In the genomic region with DNA sequence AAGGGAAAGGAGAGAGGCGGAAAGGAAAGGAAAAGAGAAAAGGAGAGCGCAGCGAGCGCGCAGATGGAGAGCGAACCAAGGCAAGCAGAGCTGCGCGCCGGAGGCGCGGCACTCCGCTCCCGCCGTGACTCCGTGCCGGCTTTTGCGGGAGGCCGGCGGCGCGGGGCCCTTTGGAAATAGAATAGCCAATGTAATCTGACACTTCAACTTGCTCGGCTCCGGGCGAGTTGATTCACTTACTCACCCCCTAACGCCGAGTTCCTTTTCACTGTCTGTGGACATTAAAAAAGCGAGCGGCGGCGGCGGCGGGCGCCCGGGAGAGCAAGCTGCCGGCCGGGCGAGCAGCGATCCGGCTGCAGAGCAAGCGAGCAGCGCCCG, we compare ENCODE assay signal across 8 mouse cellular contexts. TPM values are rescaled to one million over a fixed set of nuclear protein-coding genes. Genes with fewer than 3 reads are reported as not detected.
DNase-seq lines count a peak whose midpoint lies in the region; ATAC-seq and TF ChIP-seq lines count a peak whose summit lies in the region.

Gene Zmiz1, plus strand, starts transcription at position 170 of the 378 bp plus-strand sequence.

- under 1% methylated on average over 42 of the region's 42 CpGs for WGBS in forebrain, embryonic 12.5 days
- WGBS in heart, postnatal 0 days: under 1% methylated on average over 41 of the region's 42 CpGs
- WGBS in liver, embryonic 15.5 days (ENCODE audit: insufficient replicate concordance): under 1% methylated on average over 42 of the region's 42 CpGs
- WGBS in neural tube, embryonic 11.5 days: under 1% methylated on average over 39 of the region's 42 CpGs
- under 1% methylated on average over 34 of the region's 42 CpGs for WGBS in stomach, postnatal 0 days

- peak within 1 kb of the TSS; percentile 86 for H3K4me3 ChIP-seq in brown adipose tissue, adult 24 weeks (ENCODE audit: insufficient read depth, low read depth, low read length)
- H3K4me3 ChIP-seq in forebrain, embryonic 12.5 days (replicated peaks): peak within 1 kb of the TSS; percentile 97
- peak within 1 kb of the TSS; percentile 89 for H3K4me3 ChIP-seq in heart, postnatal 0 days (ENCODE audit: low read depth, low read length)
- H3K4me3 ChIP-seq in liver, embryonic 15.5 days (replicated peaks): peak within 1 kb of the TSS; percentile 68
- peak within 1 kb of the TSS; percentile 98 for H3K4me3 ChIP-seq in neural tube, embryonic 11.5 days (ENCODE audit: low read depth, low read length)
- H3K4me3 ChIP-seq in stomach, postnatal 0 days (ENCODE audit: low read depth, low read length): peak within 1 kb of the TSS; percentile 95

- H3K4me1 ChIP-seq in brown adipose tissue, adult 24 weeks (ENCODE audit: control insufficient read depth, insufficient read depth, insufficient read length, low read length): peaks cover 15% of the 10 kb centered on the region
- H3K4me1 ChIP-seq in forebrain, embryonic 12.5 days: peaks cover 60% of the 10 kb centered on the region
- H3K4me1 ChIP-seq in heart, postnatal 0 days (ENCODE audit: control insufficient read depth, insufficient read depth): peaks cover 23% of the 10 kb centered on the region
- H3K4me1 ChIP-seq in liver, embryonic 15.5 days (replicated peaks): peaks cover 77% of the 10 kb centered on the region
- peaks cover 41% of the 10 kb centered on the region for H3K4me1 ChIP-seq in neural tube, embryonic 11.5 days (ENCODE audit: control insufficient read depth, insufficient read depth, low read length)
- peaks cover 23% of the 10 kb centered on the region for H3K4me1 ChIP-seq in stomach, postnatal 0 days (replicated peaks; ENCODE audit: control insufficient read depth, insufficient read depth)

- no peaks in the 10 kb centered on the region for H3K9me3 ChIP-seq in forebrain, embryonic 12.5 days
- H3K9me3 ChIP-seq in heart, postnatal 0 days (replicated peaks; ENCODE audit: control insufficient read depth, low read length): no peaks in the 10 kb centered on the region
- no peaks in the 10 kb centered on the region for H3K9me3 ChIP-seq in liver, embryonic 15.5 days (replicated peaks)
- no peaks in the 10 kb centered on the region for H3K9me3 ChIP-seq in neural tube, embryonic 11.5 days (ENCODE audit: control insufficient read depth, low read length)
- no peaks in the 10 kb centered on the region for H3K9me3 ChIP-seq in stomach, postnatal 0 days (ENCODE audit: control insufficient read depth, low read length)

- no peak; the same call in 1 of the 2 replicates for TF ChIP-seq EP300 in heart, postnatal 0 days (IDR thresholded peaks at IDR 0.05; ENCODE audit: low read depth)
- TF ChIP-seq EP300 in stomach, postnatal 0 days (optimal IDR thresholded peaks at IDR 0.05): no peak

- H3K27me3 ChIP-seq in forebrain, embryonic 12.5 days: no peaks in the 10 kb centered on the region
- no peaks in the 10 kb centered on the region for H3K27me3 ChIP-seq in heart, postnatal 0 days (ENCODE audit: control insufficient read depth, insufficient read depth, low read length)
- peaks cover 82% of the 10 kb centered on the region for H3K27me3 ChIP-seq in liver, embryonic 15.5 days
- no peaks in the 10 kb centered on the region for H3K27me3 ChIP-seq in neural tube, embryonic 11.5 days (ENCODE audit: control insufficient read depth, insufficient read depth, low read length)
- no peaks in the 10 kb centered on the region for H3K27me3 ChIP-seq in stomach, postnatal 0 days (ENCODE audit: control insufficient read depth, insufficient read depth, low read length)

- peak within 1 kb of the TSS; percentile 98 for H3K4me2 ChIP-seq in forebrain, embryonic 12.5 days
- H3K4me2 ChIP-seq in heart, postnatal 0 days (ENCODE audit: low read depth, low read length): peak within 1 kb of the TSS; percentile 89
- H3K4me2 ChIP-seq in liver, embryonic 15.5 days: peak within 1 kb of the TSS; percentile 95
- H3K4me2 ChIP-seq in neural tube, embryonic 11.5 days (ENCODE audit: low read depth): peak within 1 kb of the TSS; percentile 87
- H3K4me2 ChIP-seq in stomach, postnatal 0 days (replicated peaks; ENCODE audit: low read depth): peak within 1 kb of the TSS; percentile 81

- TF ChIP-seq CTCF in heart, postnatal 0 days (IDR thresholded peaks at IDR 0.05; ENCODE audit: low read depth): no peak
- no peak for TF ChIP-seq CTCF in stomach, postnatal 0 days (IDR thresholded peaks at IDR 0.05; ENCODE audit: low read depth)

- no peaks in the 10 kb centered on the region for H3K36me3 ChIP-seq in forebrain, embryonic 12.5 days (replicated peaks)
- no peaks in the 10 kb centered on the region for H3K36me3 ChIP-seq in heart, postnatal 0 days (replicated peaks; ENCODE audit: control insufficient read depth, insufficient read depth, low read length)
- no peaks in the 10 kb centered on the region for H3K36me3 ChIP-seq in liver, embryonic 15.5 days (replicated peaks)
- H3K36me3 ChIP-seq in neural tube, embryonic 11.5 days (ENCODE audit: control insufficient read depth, insufficient read depth, low read length): no peaks in the 10 kb centered on the region
- no peaks in the 10 kb centered on the region for H3K36me3 ChIP-seq in stomach, postnatal 0 days (ENCODE audit: control insufficient read depth, insufficient read depth, low read length)

- DNase-seq in CD4-positive helper T cell, adult 2 months (ENCODE audit: low read depth, low spot score): peak; percentile 90
- DNase-seq in heart, postnatal 0 days (ENCODE audit: low spot score): peak; percentile 94
- peak; percentile 94 for DNase-seq in kidney, postnatal 36 days
- DNase-seq in neural tube, embryonic 11.5 days (ENCODE audit: low spot score): peak; percentile 95
- peak; percentile 92 for DNase-seq in stomach, postnatal 0 days (ENCODE audit: low spot score)

- peak; percentile 52 for ATAC-seq in forebrain, embryonic 12.5 days (ENCODE audit: low FRiP score)
- ATAC-seq in heart, postnatal 0 days (ENCODE audit: insufficient read depth, low read depth): peak; percentile 49
- ATAC-seq in liver, embryonic 15.5 days (ENCODE audit: insufficient read depth): peak; percentile 48
- peak; percentile 38 for ATAC-seq in neural tube, embryonic 11.5 days (ENCODE audit: insufficient read depth, low FRiP score, low TSS enrichment)
- peak; percentile 58 for ATAC-seq in stomach, postnatal 0 days (ENCODE audit: low FRiP score, low TSS enrichment)

- H3K9ac ChIP-seq in forebrain, embryonic 12.5 days: peak within 1 kb of the TSS; percentile 99
- H3K9ac ChIP-seq in heart, postnatal 0 days (replicated peaks; ENCODE audit: low read depth, low read length): peak within 1 kb of the TSS; percentile 90
- H3K9ac ChIP-seq in liver, embryonic 15.5 days: peak within 1 kb of the TSS; percentile 62
- peak within 1 kb of the TSS; percentile 99 for H3K9ac ChIP-seq in neural tube, embryonic 11.5 days (ENCODE audit: low read length)
- peak within 1 kb of the TSS; percentile 96 for H3K9ac ChIP-seq in stomach, postnatal 0 days (ENCODE audit: low read length)

- H3K27ac ChIP-seq in brown adipose tissue, adult 24 weeks (replicated peaks; ENCODE audit: low read depth, low read length): peak within 1 kb of the TSS; percentile 93
- peak within 1 kb of the TSS; percentile 100 for H3K27ac ChIP-seq in forebrain, embryonic 12.5 days
- H3K27ac ChIP-seq in heart, postnatal 0 days (ENCODE audit: low read depth): peak within 1 kb of the TSS; percentile 100
- H3K27ac ChIP-seq in liver, embryonic 15.5 days (replicated peaks): peak within 1 kb of the TSS; percentile 91
- peak within 1 kb of the TSS; percentile 98 for H3K27ac ChIP-seq in neural tube, embryonic 11.5 days (ENCODE audit: low read depth, low read length)
- H3K27ac ChIP-seq in stomach, postnatal 0 days (replicated peaks): peak within 1 kb of the TSS; percentile 99

RNA-seq across cellular contexts. Expression of gene Zmiz1, which starts in this region (rescaled TPM):
- 15.0 and 17.0 TPM in 2 replicates for polyA plus RNA-seq in brown adipose tissue, adult 24 weeks (2012; ENCODE audit: insufficient read depth, insufficient read length, missing spikeins)
- polyA plus RNA-seq in forebrain, embryonic 12.5 days (2016; fragmentation: Nextera tagmentation; extraction: Ambion mirVana): 64.1 and 68.3 TPM in 2 replicates
- 41.0 and 47.8 TPM in 2 replicates for total RNA-seq in heart, postnatal 0 days (2014; rRNA removed; ENCODE audit: low replicate concordance)
- polyA plus RNA-seq in heart, postnatal 0 days (2015; fragmentation: Nextera tagmentation; extraction: Ambion mirVana): 12.4 and 13.8 TPM in 2 replicates
- polyA plus RNA-seq in liver, embryonic 15.5 days (2015; fragmentation: Nextera tagmentation; extraction: Ambion mirVana): 4.3 and 4.9 TPM in 2 replicates
- polyA plus RNA-seq in neural tube, embryonic 11.5 days (2014; fragmentation: Nextera tagmentation; extraction: Ambion mirVana): 57.4 and 60.2 TPM in 2 replicates
- 13.0 and 13.8 TPM in 2 replicates for polyA plus RNA-seq in stomach, postnatal 0 days (2015; fragmentation: Nextera tagmentation; extraction: Ambion mirVana)

Comparison
In these comparisons a context has a peak if more than half of its experiments do, and no peak if none do; other contexts are left out.
1. Peak in every context shown above with its lines: DNase-seq, ATAC-seq, H3K4me3 ChIP-seq and H3K27ac ChIP-seq.